Mouse (Mus musculus) CH12.LX (cell line): ENCODE measurements around the gene Syt12. TPM values are rescaled to one million over a fixed set of nuclear protein-coding genes. Genes with fewer than 3 reads are reported as not detected.

Experiments used
- DNase-seq: peaks from one replicate; pipeline ENCODE4 v3.0.0-alpha.2; 2013; ENCODE audit errors: extremely low read depth
- H3K27ac ChIP-seq: 2 replicates; pipeline ENCODE4 v1.5.1; 2012; ENCODE audit warnings: low read depth, mild to moderate bottlenecking, control low read depth, moderate library complexity; ENCODE audit not compliant: insufficient read depth
- H3K27me3 ChIP-seq: replicated peaks from 2 replicates; pipeline ENCODE3; 2012; ENCODE audit warnings: inconsistent platforms
- H3K36me3 ChIP-seq, 2 experiments: replicated peaks in 1 of 2; 2 replicates each; pipeline versions ENCODE3 to v1.6.1; 2012; ENCODE audit warnings: inconsistent platforms in 1 of 2, low read length in 1 of 2, mild to moderate bottlenecking in 1 of 2, mixed read lengths in 1 of 2, moderate library complexity in 1 of 2; ENCODE audit not compliant: control insufficient read depth in 1 of 2, insufficient read depth in 1 of 2
- H3K4me1 ChIP-seq, 2 experiments: 2 replicates each; pipeline ENCODE4 v1.6.1; 2012; ENCODE audit warnings: inconsistent platforms in 1 of 2, moderate library complexity in 1 of 2; ENCODE audit not compliant: insufficient read depth in 2 of 2, control insufficient read depth in 1 of 2
- H3K4me2 ChIP-seq: 2 replicates; pipeline ENCODE4 v1.6.1; 2012; ENCODE audit warnings: low read depth, mild to moderate bottlenecking, control low read depth; ENCODE audit not compliant: poor library complexity, insufficient read depth, severe bottlenecking
- H3K4me3 ChIP-seq, 3 experiments: fragments of 150-350 bp in 1 of 3; sonication (generic) in 1 of 3; replicated peaks in 1 of 3; 2 replicates each; pipeline versions ENCODE3 to v1.5.1; 2011 to 2012; ENCODE audit warnings: low read depth in 2 of 3, low read length in 2 of 3, mild to moderate bottlenecking in 2 of 3, moderate library complexity in 2 of 3, control low read depth in 1 of 3, improper control_type of control experiment in 1 of 3, inconsistent platforms in 1 of 3, mixed read lengths in 1 of 3; ENCODE audit not compliant: poor library complexity in 1 of 3
- H3K79me2 ChIP-seq: replicated peaks from 2 replicates; pipeline ENCODE4 v1.6.1; 2012; ENCODE audit warnings: mild to moderate bottlenecking, moderate library complexity; ENCODE audit not compliant: control insufficient read depth, poor library complexity, insufficient read depth, severe bottlenecking; ENCODE audit errors: extremely low read depth
- H3K9ac ChIP-seq: 2 replicates; pipeline ENCODE4 v1.6.1; 2012; ENCODE audit warnings: low read depth, mild to moderate bottlenecking, control low read depth, moderate library complexity; ENCODE audit not compliant: insufficient read depth
- H3K9me3 ChIP-seq: replicated peaks from 2 replicates; pipeline ENCODE3; 2012; ENCODE audit warnings: low read length, inconsistent platforms, mixed read lengths
- CHD2 ChIP-seq: IDR thresholded peaks from 2 replicates; pipeline ENCODE4 v1.6.1; 2011; ENCODE audit warnings: low read length, improper control_type of control experiment
- E2F4 ChIP-seq: IDR thresholded peaks from 2 replicates; pipeline ENCODE4 v1.6.1; 2011; ENCODE audit warnings: low read depth, low read length, improper control_type of control experiment; ENCODE audit not compliant: insufficient replicate concordance
- ELF1 ChIP-seq: IDR thresholded peaks from 2 replicates; pipeline ENCODE4 v1.6.1; 2014; ENCODE audit warnings: low read depth, mild to moderate bottlenecking, inconsistent platforms, low read length, improper control_type of control experiment
- ETS1 ChIP-seq: conservative IDR thresholded peaks from 2 replicates; pipeline ENCODE4 v1.6.1; 2012; ENCODE audit warnings: low read depth, mild to moderate bottlenecking, inconsistent platforms, low read length, improper control_type of control experiment, moderate library complexity
- HCFC1 ChIP-seq: IDR thresholded peaks from 2 replicates; pipeline ENCODE4 v1.6.1; 2012; ENCODE audit warnings: low read depth, mild to moderate bottlenecking, inconsistent platforms, low read length, improper control_type of control experiment
- JUN ChIP-seq: IDR thresholded peaks from 2 replicates; pipeline ENCODE4 v1.6.1; 2011; ENCODE audit warnings: low read depth, mild to moderate bottlenecking, low read length, improper control_type of control experiment, moderate library complexity; ENCODE audit not compliant: insufficient read depth
- JUND ChIP-seq: conservative IDR thresholded peaks from 2 replicates; pipeline ENCODE4 v1.6.1; 2011; ENCODE audit warnings: low read depth, low read length, improper control_type of control experiment
- MAX ChIP-seq: IDR thresholded peaks from 2 replicates; pipeline ENCODE4 v1.6.1; 2011; ENCODE audit warnings: low read length, improper control_type of control experiment
- MAZ ChIP-seq: IDR thresholded peaks from 2 replicates; pipeline ENCODE4 v1.6.1; 2012; ENCODE audit warnings: low read depth, mild to moderate bottlenecking, inconsistent platforms, low read length, improper control_type of control experiment, moderate library complexity
- MYC ChIP-seq: IDR thresholded peaks from 2 replicates; pipeline ENCODE4 v1.6.1; 2011; ENCODE audit warnings: low read depth, mild to moderate bottlenecking, improper control_type of control experiment, low read length
- NELFE ChIP-seq: IDR thresholded peaks from 2 replicates; pipeline ENCODE4 v1.6.1; 2011; ENCODE audit warnings: low read depth, low read length, improper control_type of control experiment
- PAX5 ChIP-seq: IDR thresholded peaks from 2 replicates; pipeline ENCODE4 v1.6.1; 2012; ENCODE audit warnings: low read length, inconsistent platforms, mixed read lengths
- POLR2AphosphoS2 ChIP-seq: IDR thresholded peaks from 2 replicates; pipeline ENCODE4 v1.6.1; 2011; ENCODE audit warnings: low read depth, low read length, improper control_type of control experiment
- TBP ChIP-seq: conservative IDR thresholded peaks from 2 replicates; pipeline ENCODE4 v1.6.1; 2011; ENCODE audit warnings: low read depth, low read length, improper control_type of control experiment
- TCF12 ChIP-seq: IDR thresholded peaks from 2 replicates; pipeline ENCODE4 v1.6.1; 2014; ENCODE audit warnings: low read depth, mild to moderate bottlenecking, inconsistent platforms, low read length, improper control_type of control experiment
- USF2 ChIP-seq: conservative IDR thresholded peaks from 2 replicates; pipeline ENCODE4 v1.6.1; 2011; ENCODE audit warnings: low read depth, low read length, improper control_type of control experiment
- ZC3H11A ChIP-seq: IDR thresholded peaks from 2 replicates; pipeline ENCODE4 v1.6.1; 2012; ENCODE audit warnings: low read depth, mild to moderate bottlenecking, inconsistent platforms, low read length, improper control_type of control experiment
- ZNF384 ChIP-seq: IDR thresholded peaks from 2 replicates; pipeline ENCODE4 v1.6.1; 2012; ENCODE audit warnings: low read depth, low read length, improper control_type of control experiment, inconsistent platforms
- dilution Hi-C: fragments of 300-500 bp; cut with MboI; formaldehyde crosslinking; loops from 2 replicates; pipeline ENCODE4 v1.14.3; 2020; ENCODE audit warnings: low sequenced_read_pairs; ENCODE audit not compliant: extremely low pct_unique_long_range_greater_than_20kb, extremely low pct_ligation_motif_present
- in situ Hi-C: fragments of 300-500 bp; cut with MboI; formaldehyde crosslinking; loops from 3 replicates; pipeline ENCODE4 v1.14.3; 2019; ENCODE audit warnings: low sequenced_read_pairs, low pct_ligation_motif_present, low pct_unique_long_range_greater_than_20kb, mixed read lengths
- polyA plus RNA-seq: library from polyadenylated mRNA; unstranded; fragments of >175 nt; gene quantifications from 2 replicates; pipeline ENCODE4 v1.2.1, GENCODE M21; 2012; ENCODE audit warnings: low read depth; ENCODE audit not compliant: insufficient read length
- total RNA-seq, 2 experiments: library from RNA; depleted of rRNA; stranded (reverse); fragments of 300-350 nt in 1 of 2; fragments of >200 nt in 1 of 2; gene quantifications; 2 replicates each; pipeline ENCODE4 v1.2.3; 2012 to 2014

The Syt12 gene
- total and polyA plus RNA-seq, 3 experiments, result 0.17 to 0.50 TPM; not detected in 1

GRCm38 (mm10) chr19:4450666-4451065 lies 26.6 kb downstream of the Syt12 start:
- Histone ChIP-seq H3K4me3 (no peak overlapping the region), H3K9ac (no peak overlapping the region), H3K4me2 (no peak overlapping the region), H3K4me1 (peaks cover 3 to 12% of the 10 kb centered on the region in 2 experiments; a peak in 2 of 4 replicates), H3K27me3 (no peaks in the 10 kb centered on the region), H3K36me3 (peaks cover 0 to 10% of the 10 kb centered on the region in 2 experiments), H3K27ac (no peak overlapping the region), H3K9me3 (no peaks in the 10 kb centered on the region), H3K79me2 (no peaks in the 10 kb centered on the region)
- TF ChIP-seq TCF12 (no peak), JUND (no peak), MAX (no peak), CHD2 (no peak), ZC3H11A (no peak), MAZ (no peak), HCFC1 (no peak), JUN (no peak), ETS1 (no peak), POLR2AphosphoS2 (no peak), TBP (no peak)
- DNase-seq, result no peak
- in situ Hi-C loops, result no loop called here
- dilution Hi-C loops, result no loop called here

- Histone ChIP-seq H3K79me2 (no peaks in the 10 kb centered on the region), H3K9me3 (no peaks in the 10 kb centered on the region), H3K36me3 (peaks cover 0 to 17% of the 10 kb centered on the region in 2 experiments), H3K27me3 (no peaks in the 10 kb centered on the region), H3K4me1 (peaks cover 3 to 12% of the 10 kb centered on the region in 2 experiments; a peak in 2 of 4 replicates), H3K4me3 (no peak overlapping the region), H3K4me2 (no peak overlapping the region), H3K9ac (no peak overlapping the region), H3K27ac (no peak overlapping the region)
- in situ Hi-C loops, result no loop called here
- no peak for DNase-seq
- dilution Hi-C loops, result no loop called here
- TF ChIP-seq JUND (no peak), ELF1 (no peak), PAX5 (no peak), JUN (no peak), USF2 (no peak)
Observed at GRCm38 (mm10) chr19:4449230-4449629, 28.0 kb downstream of the Syt12 start.

GRCm38 (mm10) chr19:4447445-4447844 lies 29.8 kb downstream of the Syt12 start:
- Histone ChIP-seq H3K4me3 (no peak overlapping the region), H3K9me3 (no peaks in the 10 kb centered on the region), H3K4me1 (peaks cover 3 to 12% of the 10 kb centered on the region in 2 experiments; a peak in 2 of 4 replicates), H3K36me3 (peaks cover 0 to 21% of the 10 kb centered on the region in 2 experiments), H3K79me2 (no peaks in the 10 kb centered on the region), H3K4me2 (no peak overlapping the region), H3K9ac (no peak overlapping the region), H3K27me3 (no peaks in the 10 kb centered on the region), H3K27ac (no peak overlapping the region)
- in situ Hi-C loops (no loop called here), dilution Hi-C loops (no loop called here)
- no peak for DNase-seq
- TF ChIP-seq MYC (no peak), E2F4 (no peak), NELFE (no peak), ETS1 (no peak), ZNF384 (no peak)
